Mouse (Mus musculus) embryo, embryonic 10.5 days (tissue): ENCODE data around the gene Fam117a.

Experiments
- DNase-seq: peaks from one replicate; pipeline ENCODE4 v3.0.0-alpha.2; 2015; ENCODE audit warnings: low spot score

Gene Fam117a

GRCm38 (mm10) chr11:95365596-95365995, 28.8 kb downstream of the Fam117a start:
- DNase-seq = no peak

GRCm38 (mm10) chr11:95366280-95366897, 29.6 kb downstream of the Fam117a start:
- DNase-seq = no peak

GRCm38 (mm10) chr11:95367011-95367735, 30.4 kb downstream of the Fam117a start:
- no peak for DNase-seq

- no peak for DNase-seq
These were observed 31.5 kb downstream of the Fam117a start for GRCm38 (mm10) chr11:95368231-95368823.

- no peak for DNase-seq
These were observed 32.1 kb downstream of the Fam117a start for GRCm38 (mm10) chr11:95368871-95369270.

GRCm38 (mm10) chr11:95369964-95370890, 33.4 kb downstream of the Fam117a start:
- no peak for DNase-seq

- no peak for DNase-seq
These were observed 34.4 kb downstream of the Fam117a start for GRCm38 (mm10) chr11:95371182-95371581.

- no peak for DNase-seq
These were observed 42.1 kb downstream of the Fam117a start for GRCm38 (mm10) chr11:95378926-95379325.

GRCm38 (mm10) chr11:95379552-95379951, 42.7 kb downstream of the Fam117a start:
- no peak for DNase-seq

- no peak for DNase-seq
These were observed 43.9 kb downstream of the Fam117a start for GRCm38 (mm10) chr11:95380711-95381110.

GRCm38 (mm10) chr11:95381146-95381545, 44.3 kb downstream of the Fam117a start:
- DNase-seq = no peak

GRCm38 (mm10) chr11:95383331-95383986, 46.6 kb downstream of the Fam117a start:
- DNase-seq = no peak

- DNase-seq = no peak
These were observed 47.1 kb downstream of the Fam117a start for GRCm38 (mm10) chr11:95384004-95384318.

GRCm38 (mm10) chr11:95384319-95384972, 47.6 kb downstream of the Fam117a start, which contains the start of gene Slc35b1:
Slc35b1 (plus strand) TSS chr11:95384692.
- peak; percentile 99 for DNase-seq

- no peak for DNase-seq
These were observed 48.1 kb downstream of the Fam117a start for GRCm38 (mm10) chr11:95384973-95385320.

- no peak for DNase-seq
These were observed 50.5 kb downstream of the Fam117a start for GRCm38 (mm10) chr11:95387354-95387753.

- peak; percentile 33 for DNase-seq
These were observed 52.2 kb downstream of the Fam117a start for GRCm38 (mm10) chr11:95389006-95389405.

- DNase-seq = no peak
These were observed 53.6 kb downstream of the Fam117a start for GRCm38 (mm10) chr11:95390420-95390819.

GRCm38 (mm10) chr11:95391201-95391600, 54.4 kb downstream of the Fam117a start:
- no peak for DNase-seq

GRCm38 (mm10) chr11:95391743-95392142, 54.9 kb downstream of the Fam117a start:
- no peak for DNase-seq

- no peak for DNase-seq
These were observed 55.4 kb downstream of the Fam117a start for GRCm38 (mm10) chr11:95392223-95392667.
